Mouse (Mus musculus) embryonic facial prominence, embryonic 15.5 days (tissue): Measurements from ENCODE around the gene Arhgef28. TPM values are rescaled to one million over a fixed set of nuclear protein-coding genes. Genes with fewer than 3 reads are reported as not detected.

ENCODE experiments used
- ATAC-seq: fragments of 200-750 bp; cut with Nextera tagmentation; 2 replicates; pipeline ENCODE4 v1.8.0; 2017; ENCODE audit warnings: low read depth, moderate TSS enrichment; ENCODE audit not compliant: insufficient number of reproducible peaks, low FRiP score, low TSS enrichment
- H3K27ac ChIP-seq: fragments of 300-500 bp; sonication (generic); replicated peaks from 2 replicates; pipeline ENCODE4 v1.5.1; 2015; ENCODE audit warnings: mild to moderate bottlenecking, inconsistent platforms
- H3K27me3 ChIP-seq: fragments of 300-500 bp; sonication (generic); 2 replicates; pipeline ENCODE4 v1.6.1; 2015; ENCODE audit warnings: inconsistent platforms
- H3K36me3 ChIP-seq: fragments of 300-500 bp; sonication (generic); 2 replicates; pipeline ENCODE4 v1.6.1; 2015; ENCODE audit warnings: mild to moderate bottlenecking, inconsistent platforms
- H3K4me1 ChIP-seq: fragments of 300-500 bp; sonication (generic); 2 replicates; pipeline ENCODE4 v1.6.1; 2015; ENCODE audit warnings: inconsistent platforms
- H3K4me2 ChIP-seq: fragments of 300-500 bp; sonication (generic); replicated peaks from 2 replicates; pipeline ENCODE4 v1.6.1; 2015; ENCODE audit warnings: mild to moderate bottlenecking, inconsistent platforms
- H3K4me3 ChIP-seq: fragments of 300-500 bp; sonication (generic); replicated peaks from 2 replicates; pipeline ENCODE4 v1.5.1; 2015; ENCODE audit warnings: mild to moderate bottlenecking, inconsistent platforms
- H3K9ac ChIP-seq: fragments of 300-500 bp; sonication (generic); 2 replicates; pipeline ENCODE4 v1.6.1; 2015; ENCODE audit warnings: inconsistent platforms
- H3K9me3 ChIP-seq: fragments of 300-500 bp; sonication (generic); replicated peaks from 2 replicates; pipeline ENCODE4 v1.6.1; 2016; ENCODE audit warnings: inconsistent platforms
- WGBS: fragments of 180-500 bp; shearing (Covaris S2); methylation state at CpG from one replicate; pipeline ENCODE4 v1.1.7; 2015; 5-methylcytosine and 5-hydroxymethylcytosine counted together
- polyA plus RNA-seq: library from polyadenylated mRNA; unstranded; fragments of >200 nt; fragmentation: Nextera tagmentation; extraction: Ambion mirVana; gene quantifications from 2 replicates; pipeline ENCODE4 v1.2.1, GENCODE M21; 2015

Arhgef28 gene
- polyA plus RNA-seq, 1 experiment from 2014 or later, result 14.7 TPM

DNA sequence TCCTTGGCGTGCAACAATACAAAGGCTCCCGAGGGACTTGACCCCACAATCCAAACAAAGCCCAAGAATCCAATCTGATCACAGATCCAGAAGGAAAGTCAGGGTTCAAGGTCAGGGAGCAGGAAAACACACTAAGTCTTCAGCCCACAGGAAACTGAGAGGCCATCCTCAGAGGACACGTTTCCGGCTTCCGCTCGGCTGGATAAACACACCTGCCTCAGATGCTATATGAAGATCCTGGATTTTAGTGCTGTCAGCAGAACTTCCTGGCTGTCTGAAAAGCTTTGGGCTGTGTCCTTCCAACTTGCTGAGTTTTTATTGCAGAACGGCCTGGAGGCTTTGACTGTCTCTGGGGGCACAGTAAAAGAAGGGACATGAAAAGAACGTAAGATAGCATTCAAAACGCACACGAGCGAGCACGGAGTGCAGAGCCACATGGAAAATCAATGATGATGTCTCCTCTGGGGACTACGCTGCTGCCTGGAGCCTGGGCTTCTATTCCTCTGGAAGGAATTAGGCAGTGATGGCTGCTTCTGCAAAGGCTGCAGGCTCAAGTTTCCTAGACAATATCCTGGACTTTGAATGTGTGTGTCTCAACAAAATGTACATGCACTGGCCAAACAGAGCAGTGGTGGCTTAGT lies 338.8 kb downstream of the Arhgef28 start:
- peak overlapping the region; percentile 15; the same call in 1 of the 2 replicates for H3K4me2 ChIP-seq
- no peaks in the 10 kb centered on the region for H3K9me3 ChIP-seq
- ATAC-seq, result no peak

GRCm38 (mm10) chr13:97859071-97859470 lies 347.2 kb downstream of the Arhgef28 start:
- no peak; the same call in 1 of the 2 replicates for ATAC-seq
- H3K9ac ChIP-seq, result no peak overlapping the region
- WGBS, result 68% methylated on average over 3 of the region's 3 CpGs

More for the DNA sequence above, 338.8 kb downstream of the Arhgef28 start:
- Histone ChIP-seq H3K4me3 (no peak overlapping the region), H3K36me3 (no peaks in the 10 kb centered on the region), H3K27me3 (no peaks in the 10 kb centered on the region), H3K9ac (no peak overlapping the region), H3K27ac (0 out of 2 replicates have a peak overlapping the region, but pooled peaks have one; percentile 12), H3K4me1 (peaks cover 10% of the 10 kb centered on the region)
- 25% methylated on average over 13 of the region's 13 CpGs for WGBS

GRCm38 (mm10) chr13:97857860-97858259 lies 348.4 kb downstream of the Arhgef28 start:
- no peak for ATAC-seq
- WGBS, result 71% methylated on average over 6 of the region's 6 CpGs
- Histone ChIP-seq H3K9ac (no peak overlapping the region), H3K4me1 (no peaks in the 10 kb centered on the region), H3K9me3 (no peaks in the 10 kb centered on the region), H3K36me3 (no peaks in the 10 kb centered on the region), H3K27me3 (no peaks in the 10 kb centered on the region), H3K27ac (no peak overlapping the region), H3K4me3 (no peak overlapping the region), H3K4me2 (no peak overlapping the region)

More at GRCm38 (mm10) chr13:97859071-97859470, 347.2 kb downstream of the Arhgef28 start:
- Histone ChIP-seq H3K4me2 (no peak overlapping the region), H3K4me1 (no peaks in the 10 kb centered on the region), H3K4me3 (no peak overlapping the region), H3K27me3 (no peaks in the 10 kb centered on the region), H3K9me3 (no peaks in the 10 kb centered on the region), H3K27ac (no peak overlapping the region), H3K36me3 (no peaks in the 10 kb centered on the region)

DNA sequence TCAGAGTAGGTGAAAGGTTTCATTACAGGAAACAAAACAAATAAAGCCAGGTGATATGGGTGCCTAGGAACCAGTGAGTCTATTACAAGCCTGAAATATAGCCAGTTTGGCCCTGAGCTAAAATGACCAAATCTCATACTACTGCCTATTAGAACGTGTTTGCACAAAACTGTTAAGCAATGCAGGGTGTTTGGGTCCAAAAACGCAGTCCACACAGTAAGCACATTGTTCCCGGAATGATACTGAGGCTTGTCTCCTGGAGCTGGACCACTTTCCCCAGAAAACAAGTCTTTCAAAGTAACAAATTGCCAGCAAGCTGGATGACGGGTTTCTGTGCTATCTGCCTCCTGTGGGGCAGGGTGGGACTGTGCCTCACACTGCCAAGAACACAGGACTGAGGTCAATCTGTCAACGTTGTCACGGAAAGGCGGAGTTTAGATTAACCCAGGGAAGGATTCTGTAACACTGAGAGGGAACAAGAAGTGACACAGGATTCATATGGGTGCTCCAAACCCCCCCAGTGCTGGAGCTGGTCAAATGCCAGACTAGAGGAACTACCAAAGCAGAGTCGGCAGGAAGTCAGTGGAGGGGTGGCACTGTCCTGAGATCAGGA lies 352.8 kb downstream of the Arhgef28 start:
- no peak overlapping the region for H3K27ac ChIP-seq
- no peak for ATAC-seq
- no peaks in the 10 kb centered on the region for H3K27me3 ChIP-seq
- no peak overlapping the region for H3K9ac ChIP-seq
- no peak overlapping the region for H3K4me2 ChIP-seq
- no peaks in the 10 kb centered on the region for H3K9me3 ChIP-seq
- H3K4me1 ChIP-seq, result no peaks in the 10 kb centered on the region
- H3K4me3 ChIP-seq, result no peak overlapping the region
- no peaks in the 10 kb centered on the region for H3K36me3 ChIP-seq
- WGBS, result 54% methylated on average over 8 of the region's 8 CpGs

Other genes with a start within 250 kb of the Arhgef28 start
- gene Utp15, start 56.6 kb upstream of the Arhgef28 start, polyA plus RNA-seq, result 25.9 and 27.0 TPM in 2 replicates
- gene Ankra2, start 56.6 kb upstream of the Arhgef28 start, polyA plus RNA-seq, result 25.7 and 27.3 TPM in 2 replicates
- gene Gm21976, start 73.4 kb upstream of the Arhgef28 start, polyA plus RNA-seq, result 1.0 and 1.5 TPM in 2 replicates
- 628 and 630 TPM in 2 replicates for gene Btf3, start 110.6 kb upstream of the Arhgef28 start, polyA plus RNA-seq
- gene Foxd1, start 147.8 kb upstream of the Arhgef28 start, polyA plus RNA-seq, result 3.0 and 3.1 TPM in 2 replicates